Mouse (Mus musculus) midbrain, postnatal 0 days (tissue): Measurements from ENCODE around the gene Trdmt1. TPM values are rescaled to one million over a fixed set of nuclear protein-coding genes. Genes with fewer than 3 reads are reported as not detected.

Experiments
- ATAC-seq: fragments of 200-750 bp; cut with Nextera tagmentation; 2 replicates; pipeline ENCODE4 v1.8.0; 2017; ENCODE audit warnings: moderate number of reproducible peaks, mild to moderate bottlenecking, moderate TSS enrichment, moderate library complexity; ENCODE audit not compliant: low FRiP score
- DNase-seq: peaks from one replicate; pipeline ENCODE4 v3.0.0-alpha.2; 2015; ENCODE audit warnings: low spot score
- H3K27ac ChIP-seq: fragments of 300-500 bp; sonication (generic); 2 replicates; pipeline ENCODE4 v1.5.1; 2014; ENCODE audit warnings: low read depth, mild to moderate bottlenecking, low read length, mixed read lengths
- H3K27me3 ChIP-seq: fragments of 300-500 bp; sonication (generic); 2 replicates; pipeline ENCODE4 v1.6.1; 2014; ENCODE audit warnings: low read length, control low read depth, mixed read lengths; ENCODE audit not compliant: insufficient read depth
- H3K36me3 ChIP-seq: fragments of 300-500 bp; sonication (generic); 2 replicates; pipeline ENCODE4 v1.6.1; 2014; ENCODE audit warnings: low read length, control low read depth, mixed read lengths; ENCODE audit not compliant: insufficient read depth
- H3K4me1 ChIP-seq: fragments of 300-500 bp; sonication (generic); 2 replicates; pipeline ENCODE4 v1.6.1; 2014; ENCODE audit warnings: mild to moderate bottlenecking, control low read depth, antibody characterized with exemption, low read length, mixed read lengths; ENCODE audit not compliant: insufficient read depth
- H3K4me2 ChIP-seq: fragments of 300-500 bp; sonication (generic); 2 replicates; pipeline ENCODE4 v1.6.1; 2014; ENCODE audit warnings: low read depth, mild to moderate bottlenecking, low read length, mixed read lengths; ENCODE audit not compliant: poor library complexity, severe bottlenecking
- H3K4me3 ChIP-seq: fragments of 300-500 bp; sonication (generic); 2 replicates; pipeline ENCODE4 v1.5.1; 2014; ENCODE audit warnings: low read depth, mild to moderate bottlenecking, low read length, moderate library complexity
- H3K9ac ChIP-seq: fragments of 300-500 bp; sonication (generic); replicated peaks from 2 replicates; pipeline ENCODE4 v1.6.1; 2014; ENCODE audit warnings: mild to moderate bottlenecking, low read length, moderate library complexity, mixed read lengths; ENCODE audit not compliant: poor library complexity, severe bottlenecking
- H3K9me3 ChIP-seq: fragments of 300-500 bp; sonication (generic); 2 replicates; pipeline ENCODE4 v1.6.1; 2016; ENCODE audit warnings: low read length, control low read depth
- CTCF ChIP-seq: IDR thresholded peaks from 2 replicates; pipeline ENCODE4 v1.5.1; 2016; ENCODE audit warnings: antibody characterized with exemption, mild to moderate bottlenecking
- WGBS: fragments of 180-500 bp; shearing (Covaris S2); extraction: QIAGEN DNeasy Blood & Tissue Kit; methylation state at CpG from one replicate; pipeline ENCODE4 v1.1.7; 2014; 5-methylcytosine and 5-hydroxymethylcytosine counted together
- polyA plus RNA-seq: library from polyadenylated mRNA; unstranded; fragments of >200 nt; fragmentation: Nextera tagmentation; extraction: Ambion mirVana; gene quantifications from 2 replicates; pipeline ENCODE4 v1.2.1, GENCODE M21; 2015
- total RNA-seq: library from RNA; depleted of rRNA; stranded (reverse); fragments of >200 nt; gene quantifications from 2 replicates; pipeline ENCODE4 v1.2.3, GENCODE M21; 2014

The Trdmt1 gene
- total and polyA plus RNA-seq, 2 experiments from 2014 or later: 5.8 to 6.6 TPM

- WGBS: 89% methylated on average over 2 of the region's 2 CpGs
- ATAC-seq (no peak), DNase-seq (no peak)
- Histone ChIP-seq H3K27me3 (no peaks in the 10 kb centered on the region), H3K4me3 (no peak overlapping the region), H3K27ac (no peak overlapping the region), H3K9me3 (no peaks in the 10 kb centered on the region), H3K4me2 (no peak overlapping the region), H3K9ac (no peak overlapping the region), H3K36me3 (no peaks in the 10 kb centered on the region), H3K4me1 (no peaks in the 10 kb centered on the region)
- TF ChIP-seq CTCF: no peak
These were observed 18.3 kb downstream of the Trdmt1 start for GRCm38 (mm10) chr2:13526205-13526604.

GRCm38 (mm10) chr2:13523540-13524456 lies 20.7 kb downstream of the Trdmt1 start:
- Histone ChIP-seq H3K36me3 (peaks cover 6% of the 10 kb centered on the region; the same call in 1 of the 2 replicates), H3K27ac (no peak overlapping the region), H3K4me3 (no peak overlapping the region), H3K4me2 (no peak overlapping the region), H3K27me3 (no peaks in the 10 kb centered on the region), H3K9me3 (no peaks in the 10 kb centered on the region), H3K4me1 (no peaks in the 10 kb centered on the region), H3K9ac (no peak overlapping the region)
- DNase-seq (no peak), ATAC-seq (no peak)
- 71% methylated on average over 8 of the region's 8 CpGs for WGBS
- no peak for TF ChIP-seq CTCF

GRCm38 (mm10) chr2:13522106-13522505 lies 22.4 kb downstream of the Trdmt1 start:
- Histone ChIP-seq H3K4me1 (no peaks in the 10 kb centered on the region), H3K4me3 (no peak overlapping the region), H3K4me2 (no peak overlapping the region), H3K36me3 (peaks cover 8% of the 10 kb centered on the region; the same call in 1 of the 2 replicates), H3K27me3 (no peaks in the 10 kb centered on the region), H3K9ac (no peak overlapping the region), H3K9me3 (no peaks in the 10 kb centered on the region), H3K27ac (no peak overlapping the region)
- ATAC-seq (no peak), DNase-seq (no peak)
- 37% methylated on average over 8 of the region's 8 CpGs for WGBS
- no peak for TF ChIP-seq CTCF

- peaks cover 18% of the 10 kb centered on the region; the same call in 1 of the 2 replicates for H3K36me3 ChIP-seq
- no peaks in the 10 kb centered on the region for H3K4me1 ChIP-seq
- no peak overlapping the region for H3K9ac ChIP-seq
- H3K4me3 ChIP-seq: no peak overlapping the region
- H3K27me3 ChIP-seq: no peaks in the 10 kb centered on the region
- WGBS: 40% methylated on average over 4 of the region's 4 CpGs
- H3K27ac ChIP-seq: no peak overlapping the region
- no peaks in the 10 kb centered on the region for H3K9me3 ChIP-seq
- no peak for DNase-seq
- no peak for TF ChIP-seq CTCF
- H3K4me2 ChIP-seq: no peak overlapping the region
- no peak for ATAC-seq
These were observed 29.5 kb downstream of the Trdmt1 start for GRCm38 (mm10) chr2:13514949-13515348.

- WGBS: 98% methylated on average over 2 of the region's 2 CpGs
- H3K36me3 ChIP-seq: no peaks in the 10 kb centered on the region
- H3K27ac ChIP-seq: no peak overlapping the region
- ATAC-seq (no peak), DNase-seq (no peak)
- H3K4me1 ChIP-seq: no peaks in the 10 kb centered on the region
- no peaks in the 10 kb centered on the region for H3K27me3 ChIP-seq
- no peak overlapping the region for H3K4me3 ChIP-seq
- no peak for TF ChIP-seq CTCF
- H3K9me3 ChIP-seq: no peaks in the 10 kb centered on the region
- H3K4me2 ChIP-seq: no peak overlapping the region
- H3K9ac ChIP-seq: no peak overlapping the region
These were observed 41.8 kb downstream of the Trdmt1 start for GRCm38 (mm10) chr2:13502717-13503116.

- Histone ChIP-seq H3K9ac (no peak overlapping the region), H3K4me2 (no peak overlapping the region), H3K27me3 (no peaks in the 10 kb centered on the region), H3K4me3 (no peak overlapping the region), H3K36me3 (no peaks in the 10 kb centered on the region), H3K9me3 (no peaks in the 10 kb centered on the region), H3K27ac (no peak overlapping the region), H3K4me1 (no peaks in the 10 kb centered on the region)
- no peak for TF ChIP-seq CTCF
- ATAC-seq (no peak), DNase-seq (no peak)
- WGBS: 16% methylated on average over 5 of the region's 5 CpGs
These were observed 42.9 kb downstream of the Trdmt1 start for GRCm38 (mm10) chr2:13501553-13501952.
